10 mouse cellular contexts compared by ENCODE assay signal in the genomic region with DNA sequence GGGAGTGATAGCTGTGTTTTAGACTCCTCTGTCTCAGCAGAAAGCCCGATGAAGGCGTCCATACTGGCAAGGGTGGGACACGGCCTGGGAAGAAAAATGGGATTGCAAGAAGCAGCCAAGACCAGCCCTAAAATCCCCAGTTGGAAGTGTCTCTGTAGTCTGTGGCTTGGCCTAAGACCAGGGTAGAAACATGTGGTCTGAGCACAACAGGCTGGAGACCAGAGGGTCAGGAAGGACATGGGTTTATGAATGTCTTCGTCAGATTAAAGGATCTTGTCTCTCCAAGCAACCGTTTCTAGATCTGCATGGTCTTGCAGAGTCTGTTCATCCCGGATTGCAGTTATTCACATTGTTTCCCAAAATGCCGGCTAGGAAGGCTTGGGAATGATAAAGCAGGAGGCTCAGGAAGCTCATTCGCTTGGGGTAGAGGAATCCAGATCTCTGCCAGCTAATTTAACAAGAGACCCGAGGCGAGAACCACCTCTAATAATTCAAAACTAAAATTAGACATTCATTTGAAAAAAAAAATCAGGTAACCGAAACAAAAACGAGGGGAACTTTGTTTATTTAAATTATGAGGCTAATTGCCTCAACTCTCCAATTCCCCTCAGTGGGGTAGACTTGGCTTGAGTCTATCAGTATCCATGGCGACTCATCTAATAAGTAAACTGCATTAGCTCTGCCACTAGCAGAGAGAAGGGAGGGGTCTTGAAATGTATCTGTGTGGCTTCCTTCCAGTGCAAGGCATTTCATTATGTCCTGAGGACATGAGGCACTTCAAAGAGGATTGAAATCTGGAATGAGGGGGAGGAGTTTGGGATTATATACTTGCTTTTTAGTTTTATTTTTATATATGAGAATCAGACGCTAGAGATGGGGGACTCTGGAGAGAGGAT. TPM values are rescaled to one million over a fixed set of nuclear protein-coding genes. Genes with fewer than 3 reads are reported as not detected.
DNase-seq lines count a peak whose midpoint lies in the region; ATAC-seq lines count a peak whose summit lies in the region.
"Had no signal": no experiment of that assay in that cellular context is flagged by ENCODE, and none has a peak within 500 bp of the region (broad histone marks: within the 10 kb centered on the region; RNA-seq: fewer than 3 reads in every experiment).

No protein-coding gene starts in this region.

- H3K9ac ChIP-seq in forebrain, embryonic 11.5 days (ENCODE audit: low read length): no peak overlapping the region
- H3K9ac ChIP-seq in neural tube, embryonic 11.5 days (ENCODE audit: low read length): no peak overlapping the region
- no peak overlapping the region for H3K9ac ChIP-seq in hindbrain, embryonic 14.5 days
- no peak overlapping the region for H3K9ac ChIP-seq in neural tube, embryonic 14.5 days (replicated peaks; ENCODE audit: low read depth, low read length)
- H3K9ac ChIP-seq: heart, embryonic 13.5 days; neural tube, embryonic 12.5 days had no signal

- no peaks in the 10 kb centered on the region for H3K36me3 ChIP-seq in forebrain, embryonic 11.5 days (ENCODE audit: control insufficient read depth, insufficient read depth, low read length)
- no peaks in the 10 kb centered on the region for H3K36me3 ChIP-seq in forebrain, embryonic 10.5 days (replicated peaks)
- no peaks in the 10 kb centered on the region for H3K36me3 ChIP-seq in neural tube, embryonic 11.5 days (ENCODE audit: control insufficient read depth, insufficient read depth, low read length)
- H3K36me3 ChIP-seq in hindbrain, embryonic 14.5 days (replicated peaks; ENCODE audit: control insufficient read depth, insufficient read depth): no peaks in the 10 kb centered on the region
- H3K36me3 ChIP-seq in neural tube, embryonic 14.5 days (ENCODE audit: control insufficient read depth, insufficient read depth, low read length): no peaks in the 10 kb centered on the region
- H3K36me3 ChIP-seq: heart, embryonic 13.5 days; neural tube, embryonic 12.5 days had no signal

- DNase-seq in forebrain, embryonic 11.5 days (ENCODE audit: low spot score): no peak
- no peak for DNase-seq in forebrain, embryonic 10.5 days (ENCODE audit: extremely low spot score, low spot score)
- DNase-seq in neural tube, embryonic 11.5 days (ENCODE audit: low spot score): no peak
- no peak for DNase-seq in neural tube, embryonic 10.5 days (ENCODE audit: extremely low spot score, low spot score)
- peak; percentile 53 for DNase-seq in hindbrain, embryonic 14.5 days (ENCODE audit: low spot score)
- DNase-seq in urinary bladder, postnatal 36 days (ENCODE audit: low spot score in 2 of 2): no peak
- DNase-seq in yolk sac, embryonic 10.5 days (ENCODE audit: low spot score): no peak

- H3K27me3 ChIP-seq in forebrain, embryonic 11.5 days (ENCODE audit: control insufficient read depth, insufficient read depth, low read length): no peaks in the 10 kb centered on the region
- H3K27me3 ChIP-seq in forebrain, embryonic 10.5 days (ENCODE audit: poor library complexity, severe bottlenecking): no peaks in the 10 kb centered on the region
- H3K27me3 ChIP-seq in neural tube, embryonic 11.5 days (ENCODE audit: control insufficient read depth, insufficient read depth, low read length): no peaks in the 10 kb centered on the region
- no peaks in the 10 kb centered on the region for H3K27me3 ChIP-seq in hindbrain, embryonic 14.5 days (ENCODE audit: control insufficient read depth, insufficient read depth, low read length)
- no peaks in the 10 kb centered on the region for H3K27me3 ChIP-seq in neural tube, embryonic 14.5 days (ENCODE audit: control insufficient read depth, insufficient read depth, low read length)
- H3K27me3 ChIP-seq: neural tube, embryonic 12.5 days had no signal

- 64% methylated on average over 14 of the region's 14 CpGs for WGBS in forebrain, embryonic 11.5 days
- WGBS in forebrain, embryonic 10.5 days: 74% methylated on average over 14 of the region's 14 CpGs
- WGBS in neural tube, embryonic 11.5 days: 78% methylated on average over 14 of the region's 14 CpGs
- 58% methylated on average over 14 of the region's 14 CpGs for WGBS in hindbrain, embryonic 14.5 days
- 65% methylated on average over 14 of the region's 14 CpGs for WGBS in neural tube, embryonic 14.5 days

- H3K27ac ChIP-seq in forebrain, embryonic 11.5 days (ENCODE audit: low read depth, low read length): no peak overlapping the region
- H3K27ac ChIP-seq in forebrain, embryonic 10.5 days: no peak overlapping the region
- no peak overlapping the region for H3K27ac ChIP-seq in neural tube, embryonic 11.5 days (ENCODE audit: low read depth, low read length)
- no peak overlapping the region for H3K27ac ChIP-seq in hindbrain, embryonic 14.5 days
- peak overlapping the region; percentile 55; the same call in 1 of the 2 replicates for H3K27ac ChIP-seq in neural tube, embryonic 14.5 days (ENCODE audit: low read depth, low read length)
- H3K27ac ChIP-seq: heart, embryonic 13.5 days; neural tube, embryonic 12.5 days had no signal

- H3K4me2 ChIP-seq in forebrain, embryonic 11.5 days (ENCODE audit: low read depth, low read length, severe bottlenecking): no peak overlapping the region
- no peak overlapping the region for H3K4me2 ChIP-seq in neural tube, embryonic 11.5 days (ENCODE audit: low read depth)
- 0 out of 2 replicates have a peak overlapping the region, but pooled peaks have one; percentile 4 for H3K4me2 ChIP-seq in hindbrain, embryonic 14.5 days (replicated peaks)
- H3K4me2 ChIP-seq in neural tube, embryonic 14.5 days (ENCODE audit: low read depth, low read length): no peak overlapping the region
- H3K4me2 ChIP-seq: heart, embryonic 13.5 days; neural tube, embryonic 12.5 days had no signal

- H3K4me3 ChIP-seq in forebrain, embryonic 11.5 days (ENCODE audit: low read depth, low read length): no peak overlapping the region
- H3K4me3 ChIP-seq in forebrain, embryonic 10.5 days: no peak overlapping the region
- no peak overlapping the region for H3K4me3 ChIP-seq in neural tube, embryonic 11.5 days (ENCODE audit: low read depth, low read length)
- no peak overlapping the region for H3K4me3 ChIP-seq in hindbrain, embryonic 14.5 days (replicated peaks; ENCODE audit: low read length)
- H3K4me3 ChIP-seq in neural tube, embryonic 14.5 days (ENCODE audit: low read depth, low read length): no peak overlapping the region
- H3K4me3 ChIP-seq: heart, embryonic 13.5 days; neural tube, embryonic 12.5 days had no signal

- no peaks in the 10 kb centered on the region for H3K4me1 ChIP-seq in forebrain, embryonic 11.5 days (replicated peaks; ENCODE audit: control insufficient read depth, insufficient read depth, low read length)
- peaks cover 8% of the 10 kb centered on the region for H3K4me1 ChIP-seq in forebrain, embryonic 10.5 days
- H3K4me1 ChIP-seq in neural tube, embryonic 11.5 days (ENCODE audit: control insufficient read depth, insufficient read depth, low read length): 0 out of 2 replicates have a peak, but pooled peaks cover 5% of the 10 kb centered on the region
- H3K4me1 ChIP-seq in hindbrain, embryonic 14.5 days (replicated peaks; ENCODE audit: control insufficient read depth, insufficient read depth, low read length): peaks cover 26% of the 10 kb centered on the region
- peaks cover 17% of the 10 kb centered on the region for H3K4me1 ChIP-seq in neural tube, embryonic 14.5 days (ENCODE audit: control insufficient read depth, insufficient read depth, low read length)

- peak; percentile 70; the same call in 1 of the 2 replicates for ATAC-seq in forebrain, embryonic 11.5 days (replicated peaks; ENCODE audit: low FRiP score)
- ATAC-seq in neural tube, embryonic 11.5 days (ENCODE audit: insufficient read depth, low FRiP score, low TSS enrichment): 0 out of 2 replicates have a peak, but pooled peaks have one; percentile 37
- ATAC-seq in hindbrain, embryonic 14.5 days (ENCODE audit: low FRiP score): peak; percentile 82
- peak; percentile 55; the same call in 1 of the 2 replicates for ATAC-seq in neural tube, embryonic 14.5 days (ENCODE audit: low read depth)

- no peaks in the 10 kb centered on the region for H3K9me3 ChIP-seq in forebrain, embryonic 11.5 days (ENCODE audit: control insufficient read depth, low read length)
- H3K9me3 ChIP-seq in forebrain, embryonic 10.5 days: no peaks in the 10 kb centered on the region
- H3K9me3 ChIP-seq in neural tube, embryonic 11.5 days (ENCODE audit: control insufficient read depth, low read length): no peaks in the 10 kb centered on the region
- no peaks in the 10 kb centered on the region for H3K9me3 ChIP-seq in hindbrain, embryonic 14.5 days (ENCODE audit: control insufficient read depth, low read length)
- no peaks in the 10 kb centered on the region for H3K9me3 ChIP-seq in neural tube, embryonic 14.5 days (ENCODE audit: control insufficient read depth, low read length)
- H3K9me3 ChIP-seq: heart, embryonic 13.5 days; neural tube, embryonic 12.5 days had no signal

RNA-seq across cellular contexts. Expression of a gene that starts 31.6 kb away (rescaled TPM):
- 10.5 and 10.7 TPM in 2 replicates for polyA plus RNA-seq in forebrain, embryonic 11.5 days (2014; fragmentation: Nextera tagmentation; extraction: Ambion mirVana)
- 12.1 and 12.9 TPM in 2 replicates for polyA plus RNA-seq in forebrain, embryonic 10.5 days (2016; fragmentation: Nextera tagmentation; extraction: Ambion mirVana)
- 10.2 and 11.0 TPM in 2 replicates for polyA plus RNA-seq in neural tube, embryonic 11.5 days (2014; fragmentation: Nextera tagmentation; extraction: Ambion mirVana)
- 10.3 and 10.6 TPM in 2 replicates for polyA plus RNA-seq in hindbrain, embryonic 14.5 days (2014; fragmentation: Nextera tagmentation; extraction: Ambion mirVana)
- polyA plus RNA-seq in neural tube, embryonic 14.5 days (2014; fragmentation: Nextera tagmentation; extraction: Ambion mirVana): 12.7 and 13.6 TPM in 2 replicates
